Mouse (Mus musculus): Measurements from ENCODE around the gene Olfr1269. TPM values are rescaled to one million over a fixed set of nuclear protein-coding genes. Genes with fewer than 3 reads are reported as not detected.

Gene Olfr1269
- not detected for polyA plus RNA-seq (2014; fragmentation: Illumina TruSeq; extraction: RNeasy Lipid Tissue Mini Kit (QIAGEN cat#74804); ENCODE audit: low read depth, low replicate concordance)

DNA sequence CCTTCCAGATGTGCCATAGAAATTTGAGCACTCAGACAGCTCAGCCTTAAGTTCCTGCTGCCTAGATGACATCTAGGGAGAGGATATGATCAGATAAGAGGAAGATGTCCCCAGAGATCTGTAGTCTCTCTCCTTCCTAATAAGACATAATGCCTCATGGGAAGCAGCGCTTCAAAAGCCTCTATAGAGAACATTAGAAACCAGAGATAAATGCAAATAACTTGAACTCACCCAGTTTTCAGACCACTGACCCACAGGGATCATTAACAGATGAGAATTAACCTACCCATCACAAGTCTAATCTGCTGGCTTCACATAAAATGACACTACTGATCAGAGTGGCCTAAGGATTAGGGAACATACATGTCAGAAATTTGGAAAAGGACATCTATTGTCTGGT is at the start of gene Olfr1269:
TSS of gene Olfr1269 (minus strand) at position 101 of the 400 bp plus-strand sequence.

DNA sequence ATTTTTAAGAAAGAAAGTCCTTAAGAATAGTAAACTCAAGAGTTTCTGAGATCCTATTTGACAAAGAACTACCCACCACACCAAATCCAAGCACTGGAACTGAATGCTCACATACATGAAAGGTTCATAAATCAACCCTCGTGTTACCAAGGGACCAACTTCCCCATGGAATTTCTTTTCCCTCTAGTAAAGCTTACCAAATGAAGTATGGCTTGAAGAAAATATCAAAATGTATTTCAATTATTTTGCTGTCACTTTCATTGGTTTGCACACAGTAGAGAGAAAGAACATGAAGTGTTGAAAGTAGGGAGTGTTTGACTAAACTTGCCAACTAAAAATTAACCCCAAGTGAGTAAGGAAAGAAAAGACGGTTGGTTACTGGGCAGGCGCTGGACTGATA is 31.8 kb upstream of the Olfr1269 start, which contains the start of gene Olfr1270:
TSS of gene Olfr1270 (minus strand) at position 101 of the 400 bp plus-strand sequence.

DNA sequence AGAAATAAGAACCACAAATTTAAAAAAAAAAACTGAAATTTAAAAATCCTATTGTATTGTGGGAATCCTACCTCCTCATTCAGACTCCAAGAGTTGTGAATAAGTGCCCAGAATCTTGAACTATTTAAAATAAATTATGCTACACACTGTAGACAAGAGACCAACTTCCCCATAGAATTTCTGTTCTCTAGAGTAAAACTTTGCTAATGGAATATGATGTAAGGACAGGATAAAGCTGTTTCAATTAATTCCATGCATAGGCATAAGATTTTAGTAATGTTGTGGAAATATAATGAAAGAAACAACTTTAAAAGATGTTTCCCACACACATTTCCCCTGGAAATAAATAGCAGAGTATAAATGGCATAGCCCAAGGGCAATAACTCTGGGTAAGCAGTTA is 21.0 kb upstream of the Olfr1269 start, which contains the start of gene Olfr32:
TSS of gene Olfr32 (minus strand) at position 101 of the 400 bp plus-strand sequence.

Other genes starting within 250 kb of the Olfr1269 start
- gene Olfr1257, start 243.0 kb downstream of the Olfr1269 start, polyA plus RNA-seq (2014; fragmentation: Illumina TruSeq; extraction: RNeasy Lipid Tissue Mini Kit (QIAGEN cat#74804); ENCODE audit: low read depth, low replicate concordance) = not detected
- gene Olfr1258, start 194.1 kb downstream of the Olfr1269 start, polyA plus RNA-seq (2014; fragmentation: Illumina TruSeq; extraction: RNeasy Lipid Tissue Mini Kit (QIAGEN cat#74804); ENCODE audit: low read depth, low replicate concordance) = not detected
- gene Olfr1259, start 172.7 kb downstream of the Olfr1269 start, polyA plus RNA-seq (2014; fragmentation: Illumina TruSeq; extraction: RNeasy Lipid Tissue Mini Kit (QIAGEN cat#74804); ENCODE audit: low read depth, low replicate concordance) = not detected
- not detected for gene Olfr1260, start 147.1 kb downstream of the Olfr1269 start, polyA plus RNA-seq (2014; fragmentation: Illumina TruSeq; extraction: RNeasy Lipid Tissue Mini Kit (QIAGEN cat#74804); ENCODE audit: low read depth, low replicate concordance)
- gene Olfr1261, start 130.2 kb downstream of the Olfr1269 start, polyA plus RNA-seq (2014; fragmentation: Illumina TruSeq; extraction: RNeasy Lipid Tissue Mini Kit (QIAGEN cat#74804); ENCODE audit: low read depth, low replicate concordance) = not detected
- not detected for gene Olfr1262, start 121.3 kb downstream of the Olfr1269 start, polyA plus RNA-seq (2014; fragmentation: Illumina TruSeq; extraction: RNeasy Lipid Tissue Mini Kit (QIAGEN cat#74804); ENCODE audit: low read depth, low replicate concordance)
- gene Olfr1263, start 109.3 kb downstream of the Olfr1269 start, polyA plus RNA-seq (2014; fragmentation: Illumina TruSeq; extraction: RNeasy Lipid Tissue Mini Kit (QIAGEN cat#74804); ENCODE audit: low read depth, low replicate concordance) = not detected
- not detected for gene Olfr1264, start 95.8 kb downstream of the Olfr1269 start, polyA plus RNA-seq (2014; fragmentation: Illumina TruSeq; extraction: RNeasy Lipid Tissue Mini Kit (QIAGEN cat#74804); ENCODE audit: low read depth, low replicate concordance)
- gene Olfr1265, start 86.1 kb downstream of the Olfr1269 start, polyA plus RNA-seq (2014; fragmentation: Illumina TruSeq; extraction: RNeasy Lipid Tissue Mini Kit (QIAGEN cat#74804); ENCODE audit: low read depth, low replicate concordance) = not detected
- not detected for gene Olfr140, start 57.8 kb downstream of the Olfr1269 start, polyA plus RNA-seq (2014; fragmentation: Illumina TruSeq; extraction: RNeasy Lipid Tissue Mini Kit (QIAGEN cat#74804); ENCODE audit: low read depth, low replicate concordance)
- gene Olfr32, start 20.9 kb upstream of the Olfr1269 start, polyA plus RNA-seq (2014; fragmentation: Illumina TruSeq; extraction: RNeasy Lipid Tissue Mini Kit (QIAGEN cat#74804); ENCODE audit: low read depth, low replicate concordance) = not detected
- gene Olfr1270, start 31.7 kb upstream of the Olfr1269 start, polyA plus RNA-seq (2014; fragmentation: Illumina TruSeq; extraction: RNeasy Lipid Tissue Mini Kit (QIAGEN cat#74804); ENCODE audit: low read depth, low replicate concordance) = not detected
- not detected for gene Olfr1506, start 103.1 kb upstream of the Olfr1269 start, polyA plus RNA-seq (2014; fragmentation: Illumina TruSeq; extraction: RNeasy Lipid Tissue Mini Kit (QIAGEN cat#74804); ENCODE audit: low read depth, low replicate concordance)
- not detected for gene Olfr142, start 136.2 kb upstream of the Olfr1269 start, polyA plus RNA-seq (2014; fragmentation: Illumina TruSeq; extraction: RNeasy Lipid Tissue Mini Kit (QIAGEN cat#74804); ENCODE audit: low read depth, low replicate concordance)
- not detected for gene Olfr1271, start 149.6 kb upstream of the Olfr1269 start, polyA plus RNA-seq (2014; fragmentation: Illumina TruSeq; extraction: RNeasy Lipid Tissue Mini Kit (QIAGEN cat#74804); ENCODE audit: low read depth, low replicate concordance)
- not detected for gene Olfr1272, start 171.4 kb upstream of the Olfr1269 start, polyA plus RNA-seq (2014; fragmentation: Illumina TruSeq; extraction: RNeasy Lipid Tissue Mini Kit (QIAGEN cat#74804); ENCODE audit: low read depth, low replicate concordance)
- not detected for gene Gm13769, start 200.8 kb upstream of the Olfr1269 start, polyA plus RNA-seq (2014; fragmentation: Illumina TruSeq; extraction: RNeasy Lipid Tissue Mini Kit (QIAGEN cat#74804); ENCODE audit: low read depth, low replicate concordance)